10 mouse cellular contexts compared by ENCODE assay signal in the genomic region with DNA sequence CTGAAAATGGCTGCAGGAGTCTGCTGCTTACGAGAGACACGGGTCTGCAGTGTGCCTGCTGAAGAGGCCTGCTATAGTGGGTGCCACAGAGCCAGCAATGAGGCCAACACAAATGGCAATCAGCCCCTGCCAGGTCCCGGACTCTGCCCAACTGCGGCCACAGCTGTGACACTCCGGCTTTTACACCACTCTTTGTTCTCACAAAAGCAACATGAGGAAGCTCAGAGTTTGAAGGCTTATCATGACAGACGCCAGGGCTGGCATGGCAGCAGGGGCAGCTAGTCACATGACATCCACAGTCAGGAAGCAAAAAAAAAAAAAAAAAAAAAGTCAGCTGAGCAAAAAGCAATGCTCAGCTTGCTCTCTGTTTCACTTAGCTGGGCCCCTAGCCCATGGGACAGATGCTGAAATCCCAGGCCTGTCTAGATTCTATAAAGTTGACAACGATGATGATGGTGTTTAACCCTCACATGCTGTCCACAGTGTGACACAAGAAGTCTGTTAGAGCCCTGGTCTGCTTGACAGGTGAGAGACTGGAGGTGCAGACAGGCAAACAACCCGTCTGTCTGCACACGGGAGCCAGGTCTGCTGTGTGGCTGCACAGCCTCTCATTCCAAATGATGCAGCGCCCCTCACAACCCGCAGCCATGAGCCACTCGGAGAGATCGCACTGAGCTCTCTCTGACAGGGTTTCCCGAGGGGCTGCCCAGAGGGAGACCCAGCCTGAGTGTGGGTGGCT.
DNase-seq lines count a peak whose midpoint lies in the region; ATAC-seq lines count a peak whose summit lies in the region.
"Had no signal": no experiment of that assay in that cellular context is flagged by ENCODE, and none has a peak within 500 bp of the region (broad histone marks: within the 10 kb centered on the region; RNA-seq: fewer than 3 reads in every experiment).

No protein-coding gene starts in this region.

- 47% methylated on average over 14 of the region's 14 CpGs for WGBS in heart, embryonic 16.5 days

- H3K36me3 ChIP-seq in heart, embryonic 16.5 days (ENCODE audit: control insufficient read depth, insufficient read depth): no peaks in the 10 kb centered on the region
- H3K36me3 ChIP-seq: limb, embryonic 15.5 days had no signal

- peak; percentile 14 for DNase-seq in CD4-positive, CD25-positive, alpha-beta regulatory T cell, adult 2 months (ENCODE audit: low read depth, low spot score)
- DNase-seq in layer of hippocampus, adult 11-12 months (ENCODE audit: low spot score): peak; percentile 21
- DNase-seq in layer of hippocampus, adult 9-10 months (ENCODE audit: low spot score): no peak
- DNase-seq in retina, embryonic 14.5 days (ENCODE audit: low spot score): peak; percentile 41
- DNase-seq in urinary bladder, adult 2 months (ENCODE audit: low spot score): no peak
- no peak for DNase-seq in left cerebral cortex, postnatal 36 days (ENCODE audit: low spot score in 2 of 2)

- ATAC-seq in CD4-positive, CD25-positive, alpha-beta regulatory T cell, adult 4 months: no peak
- ATAC-seq in heart, embryonic 16.5 days (replicated peaks; ENCODE audit: extremely low read depth, insufficient read depth, low FRiP score): peak; percentile 58
- ATAC-seq: inflammation-experienced regulatory T-cells, adult 6 months had no signal

- no peak overlapping the region for H3K4me2 ChIP-seq in heart, embryonic 16.5 days (ENCODE audit: low read depth, low read length)
- H3K4me2 ChIP-seq: limb, embryonic 15.5 days had no signal

- peak overlapping the region; percentile 63 for H3K27ac ChIP-seq in heart, embryonic 16.5 days (ENCODE audit: low read length)
- H3K27ac ChIP-seq: limb, embryonic 15.5 days had no signal

- H3K27me3 ChIP-seq in heart, embryonic 16.5 days (ENCODE audit: control insufficient read depth, insufficient read depth, low read length): no peaks in the 10 kb centered on the region
- H3K27me3 ChIP-seq: limb, embryonic 15.5 days had no signal

- intact Hi-C loops in left cerebral cortex, postnatal 36 days (cut with DNase I): no loop called here

- H3K4me1 ChIP-seq in heart, embryonic 16.5 days (ENCODE audit: control insufficient read depth, insufficient read depth, low read length): no peaks in the 10 kb centered on the region
- H3K4me1 ChIP-seq: limb, embryonic 15.5 days had no signal

- H3K9ac ChIP-seq in heart, embryonic 16.5 days (ENCODE audit: low read length): no peak overlapping the region
- H3K9ac ChIP-seq: limb, embryonic 15.5 days had no signal

- H3K4me3 ChIP-seq in heart, embryonic 16.5 days (ENCODE audit: low read length): no peak overlapping the region
- H3K4me3 ChIP-seq: limb, embryonic 15.5 days had no signal

- no peaks in the 10 kb centered on the region for H3K9me3 ChIP-seq in heart, embryonic 16.5 days (replicated peaks; ENCODE audit: control insufficient read depth, low read length)
- H3K9me3 ChIP-seq: limb, embryonic 15.5 days had no signal

Comparison
In these comparisons a context has a peak if more than half of its experiments do, and no peak if none do; other contexts are left out.
1. DNase-seq: peak in CD4-positive, CD25-positive, alpha-beta regulatory T cell, adult 2 months (single experiment), layer of hippocampus, adult 11-12 months (single experiment) and retina, embryonic 14.5 days (single experiment); none in layer of hippocampus, adult 9-10 months (single experiment), urinary bladder, adult 2 months (single experiment) and left cerebral cortex, postnatal 36 days (0 of 2).